Mouse (Mus musculus) hindbrain, embryonic 14.5 days (tissue): Measurements from ENCODE around the gene Ryr3. TPM values are rescaled to one million over a fixed set of nuclear protein-coding genes. Genes with fewer than 3 reads are reported as not detected.
A peak's percentile ranks its signal among the peaks of the same experiment; 100 is the strongest.

Experiments
- ATAC-seq: fragments of 200-750 bp; cut with Nextera tagmentation; 2 replicates; pipeline ENCODE4 v1.8.0; 2017; ENCODE audit warnings: moderate number of reproducible peaks, mild to moderate bottlenecking, moderate TSS enrichment, moderate library complexity; ENCODE audit not compliant: low FRiP score
- DNase-seq: peaks from one replicate; pipeline ENCODE4 v3.0.0-alpha.2; 2015; ENCODE audit warnings: low spot score
- H3K27ac ChIP-seq: fragments of 300-500 bp; sonication (generic); 2 replicates; pipeline ENCODE4 v1.5.1; 2014; ENCODE audit warnings: mild to moderate bottlenecking, moderate library complexity
- H3K27me3 ChIP-seq: fragments of 300-500 bp; sonication (generic); 2 replicates; pipeline ENCODE4 v1.6.1; 2014; ENCODE audit warnings: mild to moderate bottlenecking, low read length, mixed read lengths; ENCODE audit not compliant: control insufficient read depth, insufficient read depth
- H3K36me3 ChIP-seq: fragments of 300-500 bp; sonication (generic); replicated peaks from 2 replicates; pipeline ENCODE4 v1.6.1; 2014; ENCODE audit not compliant: control insufficient read depth, insufficient read depth
- H3K4me1 ChIP-seq: fragments of 300-500 bp; sonication (generic); replicated peaks from 2 replicates; pipeline ENCODE4 v1.6.1; 2014; ENCODE audit warnings: antibody characterized with exemption, low read length, mixed read lengths; ENCODE audit not compliant: control insufficient read depth, insufficient read depth
- H3K4me2 ChIP-seq: fragments of 300-500 bp; sonication (generic); replicated peaks from 2 replicates; pipeline ENCODE4 v1.6.1; 2014; ENCODE audit warnings: mild to moderate bottlenecking, moderate library complexity
- H3K4me3 ChIP-seq: fragments of 300-500 bp; sonication (generic); replicated peaks from 2 replicates; pipeline ENCODE4 v1.5.1; 2014; ENCODE audit warnings: mild to moderate bottlenecking, low read length
- H3K9ac ChIP-seq: fragments of 300-500 bp; sonication (generic); 2 replicates; pipeline ENCODE4 v1.6.1; 2014
- H3K9me3 ChIP-seq: fragments of 300-500 bp; sonication (generic); 2 replicates; pipeline ENCODE4 v1.6.1; 2016; ENCODE audit warnings: low read length; ENCODE audit not compliant: control insufficient read depth
- WGBS: fragments of 180-500 bp; shearing (Covaris S2); extraction: QIAGEN DNeasy Blood & Tissue Kit; methylation state at CpG from one replicate; pipeline ENCODE4 v1.1.7; 2014; 5-methylcytosine and 5-hydroxymethylcytosine counted together
- polyA plus RNA-seq: library from polyadenylated mRNA; unstranded; fragments of >200 nt; fragmentation: Nextera tagmentation; extraction: Ambion mirVana; gene quantifications from 2 replicates; pipeline ENCODE4 v1.2.1, GENCODE M21; 2014

The Ryr3 gene
- polyA plus RNA-seq, 1 experiment from 2014 or later: 6.6 TPM

DNA sequence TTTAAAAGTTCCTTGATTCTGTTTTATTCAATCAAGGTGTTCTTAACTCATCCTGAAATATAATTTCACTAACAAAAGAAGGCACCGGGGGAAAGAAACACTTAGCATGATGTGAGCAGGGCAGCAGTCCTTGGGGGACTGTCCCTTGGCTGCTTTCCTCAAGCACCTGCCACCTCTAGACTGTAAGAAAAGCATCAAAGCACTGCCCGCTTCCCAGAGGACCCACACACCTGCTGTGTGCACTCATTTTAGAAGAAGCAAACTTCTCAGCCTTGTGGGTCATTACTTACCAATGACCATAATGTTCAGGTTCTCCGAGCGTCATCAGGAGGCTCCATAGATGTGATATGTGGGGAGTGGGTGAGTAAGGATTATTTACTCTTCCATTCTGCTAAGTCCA is 307.8 kb downstream of the Ryr3 start:
- no peak overlapping the region for H3K4me2 ChIP-seq
- 86% methylated on average over 4 of the region's 4 CpGs for WGBS
- H3K36me3 ChIP-seq: no peaks in the 10 kb centered on the region
- no peaks in the 10 kb centered on the region for H3K9me3 ChIP-seq
- DNase-seq (no peak), ATAC-seq (no peak)
- H3K9ac ChIP-seq: no peak overlapping the region
- H3K27me3 ChIP-seq: no peaks in the 10 kb centered on the region
- H3K27ac ChIP-seq: no peak overlapping the region
- H3K4me3 ChIP-seq: no peak overlapping the region
- no peaks in the 10 kb centered on the region for H3K4me1 ChIP-seq

DNA sequence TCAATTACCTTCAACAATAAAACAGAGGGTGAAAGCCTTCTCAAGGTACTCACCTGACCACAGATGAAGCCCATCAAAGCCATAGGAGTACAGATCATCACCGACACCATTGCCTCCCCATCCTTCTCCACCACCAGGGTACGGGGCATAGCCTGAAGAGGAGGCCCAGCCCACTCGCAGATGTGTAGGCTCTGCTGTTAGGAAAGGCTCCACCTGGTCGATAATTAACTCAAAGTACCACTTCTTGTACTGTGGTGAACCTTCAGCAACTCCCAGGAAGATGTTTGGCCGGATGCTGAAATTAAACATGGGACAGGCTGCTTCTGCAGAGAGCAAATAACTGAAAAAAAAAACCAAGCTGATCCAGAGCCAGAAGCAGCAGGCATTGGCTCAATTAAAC is 316.1 kb downstream of the Ryr3 start:
- WGBS: 81% methylated on average over 5 of the region's 5 CpGs
- no peaks in the 10 kb centered on the region for H3K27me3 ChIP-seq
- no peak overlapping the region for H3K4me3 ChIP-seq
- ATAC-seq (no peak), DNase-seq (no peak)
- no peak overlapping the region for H3K9ac ChIP-seq
- H3K9me3 ChIP-seq: no peaks in the 10 kb centered on the region
- H3K27ac ChIP-seq: no peak overlapping the region
- no peak overlapping the region for H3K4me2 ChIP-seq
- no peaks in the 10 kb centered on the region for H3K36me3 ChIP-seq
- H3K4me1 ChIP-seq: no peaks in the 10 kb centered on the region

GRCm38 (mm10) chr2:112884456-112885114 is 332.3 kb downstream of the Ryr3 start:
- H3K27ac ChIP-seq: no peak overlapping the region
- H3K9ac ChIP-seq: no peak overlapping the region
- WGBS: 70% methylated on average over 4 of the region's 4 CpGs
- DNase-seq (no peak), ATAC-seq (0 out of 2 replicates have a peak, but pooled peaks have one; percentile 42)
- H3K9me3 ChIP-seq: no peaks in the 10 kb centered on the region
- no peak overlapping the region for H3K4me3 ChIP-seq
- no peaks in the 10 kb centered on the region for H3K36me3 ChIP-seq
- no peak overlapping the region for H3K4me2 ChIP-seq
- H3K27me3 ChIP-seq: no peaks in the 10 kb centered on the region
- no peaks in the 10 kb centered on the region for H3K4me1 ChIP-seq

DNA sequence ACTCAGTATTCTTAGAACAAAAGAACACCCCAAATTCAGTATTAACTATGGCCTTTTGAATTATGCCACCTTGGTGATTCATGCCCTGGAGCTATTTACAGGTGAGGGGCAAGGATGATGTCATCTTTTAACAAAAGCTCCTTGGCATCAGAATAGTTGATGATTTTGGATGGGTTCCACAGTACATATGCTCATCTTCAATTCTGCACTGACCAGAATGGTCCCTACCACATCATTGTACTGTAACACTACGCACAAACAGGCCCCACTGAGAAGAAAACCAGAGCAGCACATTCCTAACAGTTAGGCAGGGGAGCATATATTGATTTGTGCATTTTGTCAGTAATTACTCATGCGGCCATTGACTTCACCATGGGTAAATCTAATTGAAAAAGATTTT is 335.1 kb downstream of the Ryr3 start:
- H3K4me3 ChIP-seq: no peak overlapping the region
- no peak overlapping the region for H3K9ac ChIP-seq
- H3K4me1 ChIP-seq: no peaks in the 10 kb centered on the region
- no peak overlapping the region for H3K27ac ChIP-seq
- no peaks in the 10 kb centered on the region for H3K27me3 ChIP-seq
- no peak overlapping the region for H3K4me2 ChIP-seq
- H3K36me3 ChIP-seq: no peaks in the 10 kb centered on the region
- no peaks in the 10 kb centered on the region for H3K9me3 ChIP-seq
- ATAC-seq: peak; percentile 54; the same call in 1 of the 2 replicates
- 80% methylated on average over 2 of the region's 2 CpGs for WGBS
- DNase-seq: no peak

GRCm38 (mm10) chr2:112881376-112881775 is 335.5 kb downstream of the Ryr3 start:
- Histone ChIP-seq H3K9ac (no peak overlapping the region), H3K4me3 (no peak overlapping the region), H3K27me3 (no peaks in the 10 kb centered on the region), H3K27ac (no peak overlapping the region), H3K9me3 (no peaks in the 10 kb centered on the region), H3K4me1 (no peaks in the 10 kb centered on the region), H3K4me2 (no peak overlapping the region), H3K36me3 (no peaks in the 10 kb centered on the region)
- DNase-seq: no peak
- WGBS: 90% methylated on average over 1 of the region's 1 CpGs
- no peak for ATAC-seq

GRCm38 (mm10) chr2:112877404-112877803 is 339.5 kb downstream of the Ryr3 start:
- Histone ChIP-seq H3K36me3 (no peaks in the 10 kb centered on the region), H3K9me3 (no peaks in the 10 kb centered on the region), H3K4me2 (no peak overlapping the region), H3K4me1 (no peaks in the 10 kb centered on the region), H3K4me3 (no peak overlapping the region), H3K9ac (no peak overlapping the region), H3K27ac (no peak overlapping the region), H3K27me3 (no peaks in the 10 kb centered on the region)
- no peak for ATAC-seq
- 77% methylated on average over 3 of the region's 3 CpGs for WGBS
- no peak for DNase-seq

DNA sequence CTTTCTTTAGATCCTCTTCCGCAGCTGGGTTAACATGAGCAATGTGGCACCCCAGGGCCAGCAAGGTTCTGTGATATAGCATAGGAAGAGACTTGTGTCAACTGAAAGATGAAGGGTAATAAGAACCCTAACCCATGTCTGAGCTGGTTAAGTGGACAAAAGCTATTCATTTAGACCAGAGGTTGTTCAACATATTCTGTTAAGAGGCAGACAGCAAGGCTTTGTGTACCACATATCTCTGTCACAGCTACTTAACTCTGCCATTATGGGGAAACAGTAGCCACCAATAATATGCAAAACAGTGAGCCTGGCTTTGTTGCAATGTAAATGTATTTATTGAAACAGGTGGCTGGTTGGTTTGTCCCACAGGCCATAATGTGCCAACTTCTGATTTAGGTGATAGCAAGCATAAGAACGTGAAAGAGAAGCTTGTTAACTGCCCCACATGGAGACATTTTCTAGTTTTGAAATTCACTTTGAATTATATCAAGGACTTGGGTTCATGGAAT is 350.8 kb downstream of the Ryr3 start:
- DNase-seq: no peak
- Histone ChIP-seq H3K36me3 (no peaks in the 10 kb centered on the region), H3K4me2 (no peak overlapping the region), H3K27ac (no peak overlapping the region), H3K27me3 (no peaks in the 10 kb centered on the region), H3K4me1 (no peaks in the 10 kb centered on the region), H3K9me3 (no peaks in the 10 kb centered on the region), H3K9ac (no peak overlapping the region), H3K4me3 (no peak overlapping the region)
- WGBS: 57% methylated on average over 2 of the region's 2 CpGs
- no peak for ATAC-seq

GRCm38 (mm10) chr2:112861792-112862191 is 355.1 kb downstream of the Ryr3 start:
- DNase-seq: no peak

GRCm38 (mm10) chr2:112845583-112846512 is 371.0 kb downstream of the Ryr3 start:
- Histone ChIP-seq H3K27ac (no peak overlapping the region), H3K27me3 (no peaks in the 10 kb centered on the region), H3K9me3 (peaks cover 10% of the 10 kb centered on the region), H3K4me2 (no peak overlapping the region), H3K4me3 (no peak overlapping the region), H3K36me3 (no peaks in the 10 kb centered on the region), H3K9ac (no peak overlapping the region), H3K4me1 (0 out of 2 replicates have a peak, but pooled peaks cover 3% of the 10 kb centered on the region)
- 49% methylated on average over 4 of the region's 4 CpGs for WGBS
- no peak for DNase-seq
- peak; percentile 61 for ATAC-seq

More at GRCm38 (mm10) chr2:112861792-112862191, 355.1 kb downstream of the Ryr3 start:
- H3K27ac ChIP-seq: no peak overlapping the region
- no peaks in the 10 kb centered on the region for H3K4me1 ChIP-seq
- H3K9ac ChIP-seq: no peak overlapping the region
- H3K4me2 ChIP-seq: no peak overlapping the region
- WGBS: 98% methylated on average over 4 of the region's 4 CpGs
- no peaks in the 10 kb centered on the region for H3K9me3 ChIP-seq
- H3K4me3 ChIP-seq: no peak overlapping the region
- H3K27me3 ChIP-seq: no peaks in the 10 kb centered on the region
- H3K36me3 ChIP-seq: no peaks in the 10 kb centered on the region
- no peak for ATAC-seq
